Mouse (Mus musculus) left cerebral cortex, adult 9 months (tissue): ENCODE data around the gene Gpr150.

Experiments used
- DNase-seq, 2 experiments: peaks; one replicate each; pipeline ENCODE4 v3.0.0; 2022; ENCODE audit warnings: low spot score in 2 of 2

Gene Gpr150

GRCm38 (mm10) chr13:76014511-76014910, 42.3 kb downstream of the Gpr150 start:
- DNase-seq: no peak
